Mouse (Mus musculus) adrenal gland (tissue): ENCODE data around the gene Tmem150c.

Source experiments
- intact Hi-C: fragments of 180-260 bp; cut with DNase I; formaldehyde crosslinking; loops from one replicate; pipeline ENCODE4 v1.15.1; 2025

Tmem150c gene

GRCm38 (mm10) chr5:100108866-100109265, 50.7 kb downstream of the Tmem150c start:
- intact Hi-C loops = no loop called here

GRCm38 (mm10) chr5:100102395-100102794, 57.2 kb downstream of the Tmem150c start:
- intact Hi-C loops = no loop called here

GRCm38 (mm10) chr5:100097967-100098366, 61.6 kb downstream of the Tmem150c start:
- intact Hi-C loops = no loop called here

- intact Hi-C loops = no loop called here
These were observed 62.7 kb downstream of the Tmem150c start for GRCm38 (mm10) chr5:100096955-100097354.

DNA sequence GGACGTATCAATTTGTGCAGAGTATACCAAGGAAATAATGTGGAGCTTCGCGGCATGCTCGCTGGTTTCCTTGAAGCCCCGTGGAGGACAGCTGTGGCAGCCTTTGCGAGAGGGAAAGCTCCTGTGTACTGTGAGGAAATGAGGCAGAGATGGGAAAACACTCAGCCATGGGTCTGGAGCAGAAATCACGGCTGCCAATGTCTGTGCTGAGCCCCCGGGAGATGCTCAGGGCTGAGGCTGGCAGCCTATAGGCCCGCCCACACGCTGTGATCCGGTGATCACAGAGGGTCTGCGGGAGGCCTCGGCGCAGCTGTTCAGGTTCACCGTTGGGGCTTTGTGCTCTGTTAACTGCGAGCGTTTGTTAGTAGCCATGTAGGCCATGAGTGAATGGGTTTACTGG, 68.0 kb downstream of the Tmem150c start:
- intact Hi-C loops = no loop called here

GRCm38 (mm10) chr5:100091263-100091594, 68.4 kb downstream of the Tmem150c start:
- intact Hi-C loops = no loop called here

DNA sequence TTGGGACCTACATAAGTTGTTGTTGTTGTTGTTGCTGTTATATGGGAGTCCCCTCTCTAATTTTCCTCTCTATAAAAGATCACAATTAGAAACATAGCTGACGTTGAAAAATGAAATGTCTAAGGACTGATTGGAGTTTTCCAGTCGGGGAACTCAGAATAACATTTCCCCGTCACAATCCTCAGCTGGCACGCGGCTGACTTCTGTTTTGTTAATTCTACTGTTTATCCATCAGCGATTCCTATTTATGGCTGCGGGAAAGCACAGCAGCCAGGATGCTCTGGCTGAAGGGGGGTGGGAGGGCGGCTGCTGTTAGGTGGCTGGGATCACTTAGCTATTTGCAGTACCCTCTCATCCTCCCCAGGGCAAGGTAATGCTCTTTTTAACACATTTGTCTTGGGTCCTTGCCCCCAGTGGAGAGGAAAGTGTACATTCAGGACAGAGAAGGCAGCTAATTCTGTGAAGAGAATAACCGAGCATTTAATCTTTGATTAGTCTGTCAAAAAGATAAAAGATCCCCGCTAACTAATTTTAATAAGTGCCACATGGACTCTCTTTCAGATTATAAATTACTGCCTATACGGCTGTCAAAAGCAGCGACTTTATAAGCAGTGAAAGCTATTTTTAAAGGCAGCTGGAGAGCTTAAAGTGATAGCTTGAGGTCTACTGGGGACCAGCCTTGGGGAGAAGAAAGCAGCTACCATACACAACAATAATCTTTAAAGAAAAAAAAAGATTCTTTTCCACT, 68.9 kb downstream of the Tmem150c start:
- intact Hi-C loops = no loop called here

DNA sequence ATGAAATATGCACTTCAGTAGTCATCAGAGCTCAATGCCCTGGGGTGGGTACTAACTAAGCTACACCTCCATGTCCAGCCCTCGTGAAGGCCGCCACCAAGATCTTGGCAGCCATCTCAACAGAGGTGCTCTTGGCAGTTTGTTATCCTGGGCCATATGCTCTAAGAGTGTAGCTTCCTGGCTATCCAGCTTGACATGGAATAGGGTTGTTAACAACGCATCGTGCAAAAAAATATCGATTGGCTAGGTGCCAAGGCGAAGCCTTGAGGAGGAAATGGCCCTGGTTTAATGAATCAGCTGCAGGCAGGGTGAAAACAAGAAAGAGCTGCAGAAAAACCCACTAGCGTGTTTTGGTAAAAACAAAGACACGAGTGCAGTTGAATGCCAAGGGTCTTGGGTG, 74.5 kb downstream of the Tmem150c start:
- intact Hi-C loops = no loop called here

DNA sequence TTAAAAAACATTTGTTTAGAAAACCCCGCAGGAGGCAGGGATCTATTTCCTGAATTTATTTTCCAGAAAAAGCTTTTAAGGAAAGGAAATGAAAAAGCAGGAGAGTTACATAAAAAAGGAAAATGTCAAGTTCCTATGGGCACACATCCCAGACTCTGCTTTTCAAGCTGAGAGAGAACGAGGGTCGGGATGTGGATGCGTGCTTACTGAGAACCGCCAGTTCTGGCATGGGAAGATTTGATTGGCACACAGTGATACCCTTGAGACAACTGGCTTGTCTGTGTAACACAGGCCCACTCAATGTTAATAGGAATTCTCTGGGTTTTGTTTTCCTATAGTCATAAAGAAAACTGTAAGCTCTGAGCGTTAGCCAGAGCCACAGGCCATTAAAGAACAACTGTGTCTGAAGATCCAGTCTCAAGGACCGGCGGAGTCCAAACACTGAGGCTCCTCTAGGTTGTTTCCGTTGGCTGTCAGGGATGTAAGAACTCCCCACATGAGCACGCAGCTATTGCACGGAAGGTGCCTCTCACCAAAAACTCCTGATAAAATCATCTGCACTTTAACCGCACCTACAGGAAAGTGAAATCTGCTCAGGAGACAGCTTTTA, 75.5 kb downstream of the Tmem150c start:
- intact Hi-C loops = no loop called here

DNA sequence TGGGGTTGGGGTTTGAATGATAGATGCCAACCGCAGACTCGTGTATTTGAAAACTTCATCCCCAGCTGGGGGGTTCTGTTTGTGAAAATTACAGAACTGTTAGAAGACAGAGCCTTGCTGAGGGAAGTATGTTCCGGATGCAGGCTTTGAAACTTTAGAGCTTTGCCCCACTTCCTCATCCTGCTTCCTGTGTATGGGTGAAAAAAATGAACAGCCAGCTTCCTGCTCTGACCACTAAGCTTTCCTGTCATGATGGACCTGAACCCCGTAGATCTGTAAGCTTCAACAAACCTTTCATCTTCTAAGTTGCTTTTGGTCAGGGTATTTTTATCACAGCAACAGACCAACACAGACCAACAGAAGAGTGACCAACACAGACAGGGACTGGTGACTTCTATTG, 77.6 kb downstream of the Tmem150c start:
- intact Hi-C loops = no loop called here

DNA sequence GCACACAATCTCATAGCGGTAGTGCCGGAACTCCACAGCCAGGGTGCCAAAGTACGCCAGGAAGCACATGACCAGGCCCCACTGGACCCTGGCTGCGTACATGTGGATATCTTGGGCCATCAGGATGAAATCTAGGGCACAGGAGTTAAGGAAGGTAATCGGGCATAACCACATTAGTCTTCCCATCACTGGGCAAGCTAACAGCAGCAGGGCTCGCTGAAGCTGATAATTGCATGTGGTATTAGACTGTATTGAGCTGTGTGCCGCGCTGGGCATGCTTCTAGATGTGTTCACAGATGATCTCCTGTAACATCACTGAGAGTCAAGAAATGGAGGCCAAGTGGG, 79.7 kb downstream of the Tmem150c start:
- intact Hi-C loops = no loop called here

DNA sequence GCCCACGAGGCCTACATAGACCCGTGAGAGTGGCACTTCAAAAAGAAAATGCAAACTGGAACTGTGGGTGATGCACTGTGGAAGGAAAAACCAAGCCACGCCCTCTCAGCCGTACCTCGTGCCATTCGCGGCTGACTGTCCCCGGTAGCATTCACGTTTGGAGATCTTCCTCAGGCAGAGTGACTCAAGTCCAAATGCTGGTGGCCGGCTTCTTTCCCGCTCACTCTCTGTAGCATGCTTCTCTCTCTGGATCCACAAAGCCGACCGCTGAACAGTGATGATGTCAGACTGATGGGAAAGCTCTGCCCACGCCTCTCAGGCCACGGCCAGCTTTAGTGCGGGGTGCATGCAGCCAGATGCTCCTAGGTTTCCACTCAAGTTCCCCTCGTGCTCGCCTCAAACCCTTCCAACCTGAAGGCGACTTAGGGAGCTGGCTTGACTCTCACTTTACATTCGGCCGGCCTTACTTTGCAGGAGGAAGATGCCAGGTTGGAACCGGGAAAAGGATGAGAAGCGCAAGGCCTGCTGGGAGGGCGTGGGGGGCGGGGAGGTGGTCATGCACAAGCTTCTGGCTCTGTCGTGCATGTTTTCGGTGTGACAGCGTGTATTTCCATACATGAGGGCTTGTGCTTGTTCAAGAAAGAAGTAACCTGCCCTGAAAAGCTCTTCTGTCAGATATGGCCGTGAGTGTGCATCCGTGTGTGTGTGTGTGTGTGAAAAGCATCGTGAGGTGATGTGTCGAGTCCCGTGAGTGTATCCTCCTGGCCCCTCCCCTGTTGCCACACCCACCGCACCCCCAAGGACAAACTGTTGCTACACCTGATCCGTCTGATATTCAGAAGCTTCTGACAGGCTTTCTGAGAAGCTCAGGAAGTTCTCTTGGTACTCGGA, 80.3 kb downstream of the Tmem150c start:
- intact Hi-C loops = no loop called here

- intact Hi-C loops = loop anchor here (5.0 kb wide), 3 partner anchors 88 to 248 kb away; no protein-coding TSS in a partner anchor
These were observed 85.0 kb downstream of the Tmem150c start for GRCm38 (mm10) chr5:100074571-100074970.

GRCm38 (mm10) chr5:100072557-100072956, 87.1 kb downstream of the Tmem150c start:
- intact Hi-C loops = loop anchor here (5.0 kb wide), 3 partner anchors 90 to 250 kb away; no protein-coding TSS in a partner anchor

GRCm38 (mm10) chr5:100071541-100071940, 88.1 kb downstream of the Tmem150c start:
- intact Hi-C loops = loop anchor here (2.0 to 5.0 kb wide), 4 partner anchors 91 to 251 kb away; no protein-coding TSS in a partner anchor

DNA sequence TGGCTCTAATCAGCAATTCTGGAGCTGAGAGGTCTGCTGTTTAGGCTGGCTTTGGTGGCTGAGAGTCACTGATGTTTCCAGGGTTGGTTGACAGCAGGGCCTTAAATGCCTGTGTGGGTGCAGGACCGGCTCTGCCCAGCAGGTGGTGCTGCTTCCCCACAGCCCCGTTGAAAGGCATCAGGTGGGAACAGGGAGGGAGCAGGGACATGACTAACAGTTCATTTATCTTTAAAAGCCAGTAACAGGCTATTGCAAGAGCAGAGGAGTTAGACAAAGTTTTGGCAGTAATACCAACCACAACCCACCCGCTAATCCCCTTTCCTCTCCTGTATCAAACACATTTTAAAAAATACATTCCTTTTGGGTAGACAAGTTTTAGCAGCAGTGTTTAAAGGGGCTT, 89.4 kb downstream of the Tmem150c start:
- intact Hi-C loops = loop anchor here (2.0 to 5.0 kb wide), 4 partner anchors 92 to 252 kb away; no protein-coding TSS in a partner anchor

GRCm38 (mm10) chr5:100069526-100069925, 90.1 kb downstream of the Tmem150c start:
- intact Hi-C loops = no loop called here

GRCm38 (mm10) chr5:100067579-100067978, 92.0 kb downstream of the Tmem150c start:
- intact Hi-C loops = no loop called here

DNA sequence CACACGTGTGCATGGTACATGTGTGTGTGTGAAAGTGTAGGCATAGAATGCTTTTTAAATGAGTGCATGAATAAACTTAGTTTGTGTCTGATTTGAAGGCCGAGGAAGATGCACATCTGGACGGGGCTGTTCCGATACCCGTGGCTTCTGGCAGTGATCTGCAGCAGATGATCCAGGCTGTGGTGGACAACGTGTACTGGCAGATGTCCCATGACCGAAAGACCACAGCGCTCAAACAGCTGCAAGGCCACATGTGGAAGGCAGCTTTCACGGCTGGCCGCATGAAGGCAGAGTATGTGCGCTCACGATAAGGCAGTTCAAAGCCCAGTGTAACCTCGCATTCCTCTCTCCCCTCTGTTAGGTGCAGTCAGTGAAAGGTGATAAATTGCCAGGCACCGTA, 98.7 kb downstream of the Tmem150c start:
- intact Hi-C loops = no loop called here

DNA sequence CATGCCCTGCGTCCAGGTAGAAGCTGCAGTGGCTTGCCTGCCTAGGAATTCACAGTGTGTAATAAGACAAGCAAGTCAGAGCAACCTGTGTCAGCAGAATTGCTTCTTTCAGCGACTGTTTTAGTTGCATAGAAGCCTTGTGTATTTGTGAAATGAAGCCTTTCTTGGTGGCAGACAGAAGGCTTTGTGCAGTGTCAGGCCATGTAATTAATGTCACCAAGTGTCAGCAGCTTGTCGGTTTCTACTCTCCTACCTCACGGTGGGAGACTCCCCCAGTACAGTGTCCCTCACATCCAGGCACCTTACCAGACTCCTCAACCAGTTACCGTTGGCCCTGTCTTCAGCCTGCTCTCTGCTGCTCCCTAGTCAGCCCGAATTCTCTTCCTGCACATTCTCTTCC, 100.3 kb downstream of the Tmem150c start:
- intact Hi-C loops = no loop called here

GRCm38 (mm10) chr5:100058729-100059128, 100.9 kb downstream of the Tmem150c start:
- intact Hi-C loops = no loop called here
